Mouse (Mus musculus) liver, embryonic 14.5 days (tissue): Measurements from ENCODE around the gene Thsd4. TPM values are rescaled to one million over a fixed set of nuclear protein-coding genes. Genes with fewer than 3 reads are reported as not detected.

Source experiments
- ATAC-seq: fragments of 200-750 bp; cut with Nextera tagmentation; 2 replicates; pipeline ENCODE4 v1.8.0; 2017; ENCODE audit warnings: moderate number of reproducible peaks, mild to moderate bottlenecking, moderate library complexity; ENCODE audit not compliant: insufficient read depth
- DNase-seq, 3 experiments: peaks; one replicate each; pipeline ENCODE4 v3.0.0-alpha.2; 2012 to 2013; ENCODE audit warnings: low read depth in 3 of 3, low spot score in 3 of 3
- H3K27ac ChIP-seq: fragments of 300-500 bp; sonication (generic); 2 replicates; pipeline ENCODE4 v1.5.1; 2014; ENCODE audit warnings: moderate library complexity, mild to moderate bottlenecking, control low read depth, inconsistent platforms
- H3K27me3 ChIP-seq: fragments of 300-500 bp; sonication (generic); 2 replicates; pipeline ENCODE4 v1.6.1; 2014; ENCODE audit warnings: mild to moderate bottlenecking, low read length, moderate library complexity; ENCODE audit not compliant: control insufficient read depth, insufficient read depth
- H3K36me3 ChIP-seq: fragments of 300-500 bp; sonication (generic); replicated peaks from 2 replicates; pipeline ENCODE4 v1.6.1; 2014; ENCODE audit warnings: low read depth; ENCODE audit not compliant: control insufficient read depth, insufficient read depth
- H3K4me1 ChIP-seq, 2 experiments: fragments of 200-500 bp in 1 of 2; fragments of 300-500 bp in 1 of 2; sonication (generic) in 1 of 2; replicated peaks; 2 replicates each; pipeline ENCODE4 v1.6.1; 2012 to 2014; ENCODE audit warnings: antibody characterized with exemption in 1 of 2, inconsistent platforms in 1 of 2, low read length in 1 of 2; ENCODE audit not compliant: control insufficient read depth in 2 of 2, insufficient read depth in 2 of 2
- H3K4me2 ChIP-seq: fragments of 300-500 bp; sonication (generic); 2 replicates; pipeline ENCODE4 v1.6.1; 2014; ENCODE audit warnings: low read depth, mild to moderate bottlenecking, control low read depth, moderate library complexity
- H3K4me3 ChIP-seq, 2 experiments: fragments of 200-500 bp in 1 of 2; fragments of 300-500 bp in 1 of 2; sonication (generic) in 1 of 2; 2 replicates each; pipeline ENCODE4 v1.5.1; 2012 to 2014; ENCODE audit warnings: low read depth in 2 of 2, low read length in 2 of 2, mild to moderate bottlenecking in 2 of 2, control low read depth in 1 of 2, inconsistent platforms in 1 of 2, moderate library complexity in 1 of 2; ENCODE audit not compliant: insufficient read depth in 1 of 2
- H3K9ac ChIP-seq: fragments of 300-500 bp; sonication (generic); replicated peaks from 2 replicates; pipeline ENCODE4 v1.6.1; 2014; ENCODE audit warnings: mild to moderate bottlenecking, control low read depth, moderate library complexity
- H3K9me3 ChIP-seq: fragments of 300-500 bp; sonication (generic); 2 replicates; pipeline ENCODE4 v1.6.1; 2016; ENCODE audit warnings: low read length, mixed read lengths; ENCODE audit not compliant: control insufficient read depth
- CTCF ChIP-seq: IDR thresholded peaks from 2 replicates; pipeline ENCODE4 v1.5.1; 2016; ENCODE audit warnings: antibody characterized with exemption, low read depth, control low read depth
- EP300 ChIP-seq: IDR thresholded peaks from 2 replicates; pipeline ENCODE4 v1.6.1; 2016; ENCODE audit warnings: antibody characterized with exemption, low read depth
- WGBS: fragments of 180-500 bp; shearing (Covaris S2); extraction: QIAGEN DNeasy Blood & Tissue Kit; methylation state at CpG from one replicate; pipeline ENCODE4 v1.1.7; 2014; ENCODE audit not compliant: insufficient replicate concordance; 5-methylcytosine and 5-hydroxymethylcytosine counted together
- polyA plus RNA-seq, 2 experiments: library from polyadenylated mRNA; depleted of rRNA in 1 of 2; stranded (reverse) in 1 of 2; unstranded in 1 of 2; fragments of >200 nt; fragmentation: Nextera tagmentation in 1 of 2; extraction: Ambion mirVana in 1 of 2; gene quantifications; 2 replicates each; pipeline versions ENCODE4 v1.2.1 to v1.2.3; 2012 to 2014

Gene Thsd4
- polyA plus RNA-seq, 2 experiments = 0.43 to 0.48 TPM

DNA sequence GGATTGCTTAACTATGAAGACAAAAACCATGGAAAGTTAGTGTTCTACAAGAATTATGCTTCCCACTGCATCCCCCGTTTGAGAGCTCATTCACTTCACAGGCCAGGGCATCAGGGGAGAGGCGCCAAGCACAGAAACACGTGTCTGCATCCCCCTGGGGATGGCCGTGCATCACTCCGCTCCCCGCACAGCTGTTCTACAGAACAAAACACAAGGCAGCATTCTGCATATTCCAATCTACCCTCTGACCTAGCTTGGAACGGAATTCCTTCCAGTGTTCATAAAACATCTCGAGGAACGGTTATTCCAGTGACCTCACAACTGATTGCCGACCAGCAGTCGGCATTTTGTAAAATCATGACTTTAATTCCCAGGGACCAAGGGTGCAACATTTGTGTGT is 240.6 kb downstream of the Thsd4 start:
- no peak overlapping the region; the same call in 1 of the 2 replicates for H3K27ac ChIP-seq
- DNase-seq (no peak), ATAC-seq (no peak)
- H3K4me1 ChIP-seq = peaks cover 18 to 36% of the 10 kb centered on the region in 2 experiments
- H3K36me3 ChIP-seq = no peaks in the 10 kb centered on the region
- H3K9me3 ChIP-seq = no peaks in the 10 kb centered on the region
- 81% methylated on average over 11 of the region's 11 CpGs for whole genome bisulfite sequencing
- no peaks in the 10 kb centered on the region for H3K27me3 ChIP-seq
- H3K4me2 ChIP-seq = peak overlapping the region; percentile 64; the same call in 1 of the 2 replicates
- H3K4me3 ChIP-seq = no peak overlapping the region
- TF ChIP-seq EP300 (no peak), CTCF (no peak)
- H3K9ac ChIP-seq = no peak overlapping the region

GRCm38 (mm10) chr9:60280786-60281185 is 241.1 kb downstream of the Thsd4 start:
- H3K36me3 ChIP-seq = no peaks in the 10 kb centered on the region
- H3K4me3 ChIP-seq = no peak overlapping the region
- no peaks in the 10 kb centered on the region for H3K27me3 ChIP-seq
- H3K4me2 ChIP-seq = peak overlapping the region; percentile 64
- no peaks in the 10 kb centered on the region for H3K9me3 ChIP-seq
- peaks cover 18 to 38% of the 10 kb centered on the region in 2 experiments for H3K4me1 ChIP-seq
- TF ChIP-seq EP300 (no peak), CTCF (no peak)
- H3K9ac ChIP-seq = no peak overlapping the region; the same call in 1 of the 2 replicates
- H3K27ac ChIP-seq = peak overlapping the region; percentile 68
- DNase-seq (no peak), ATAC-seq (0 out of 2 replicates have a peak, but pooled peaks have one; percentile 21)
- 47% methylated on average over 5 of the region's 5 CpGs for WGBS

GRCm38 (mm10) chr9:60279556-60279955 is 242.3 kb downstream of the Thsd4 start:
- ATAC-seq (peak; percentile 93), DNase-seq (peak; percentile 86 to 90 (median 86))
- TF ChIP-seq EP300 (peak; percentile 100), CTCF (no peak)
- H3K4me3 ChIP-seq = peak overlapping the region in 1 of 2 experiments; percentile 7; a peak in 2 of 4 replicates
- peak overlapping the region; percentile 64 for H3K4me2 ChIP-seq
- H3K27ac ChIP-seq = peak overlapping the region; percentile 74
- peaks cover 18 to 44% of the 10 kb centered on the region in 2 experiments for H3K4me1 ChIP-seq
- no peak overlapping the region; the same call in 1 of the 2 replicates for H3K9ac ChIP-seq
- no peaks in the 10 kb centered on the region for H3K36me3 ChIP-seq
- H3K9me3 ChIP-seq = no peaks in the 10 kb centered on the region
- 8% methylated on average over 6 of the region's 6 CpGs for WGBS
- H3K27me3 ChIP-seq = no peaks in the 10 kb centered on the region

DNA sequence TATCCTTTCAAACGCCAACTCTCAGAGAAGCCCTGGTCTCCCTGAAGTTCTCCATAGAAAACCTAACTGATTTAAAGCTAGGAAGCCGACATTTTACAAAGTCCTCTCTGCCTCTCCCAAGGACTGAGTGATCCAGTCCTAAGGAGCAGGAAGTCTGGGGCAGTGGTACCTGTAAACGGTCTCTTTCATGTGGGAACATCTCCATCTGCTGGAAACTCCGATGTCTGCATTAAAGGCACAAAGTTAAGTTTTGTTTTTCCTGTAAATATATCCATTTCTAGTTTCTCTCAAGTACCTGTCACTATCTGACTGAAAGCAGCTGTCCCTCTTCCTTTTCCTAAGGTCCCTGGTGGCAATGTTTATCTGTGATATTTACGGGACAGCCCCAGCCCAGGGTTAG is 245.5 kb downstream of the Thsd4 start:
- H3K9me3 ChIP-seq = no peaks in the 10 kb centered on the region
- H3K36me3 ChIP-seq = no peaks in the 10 kb centered on the region
- H3K27me3 ChIP-seq = no peaks in the 10 kb centered on the region
- no peak for DNase-seq
- H3K4me1 ChIP-seq = peaks cover 16 to 59% of the 10 kb centered on the region in 2 experiments
- no peak overlapping the region for H3K9ac ChIP-seq
- H3K4me3 ChIP-seq = no peak overlapping the region
- WGBS = 25% methylated on average over 5 of the region's 5 CpGs
- no peak overlapping the region for H3K4me2 ChIP-seq
- no peak overlapping the region for H3K27ac ChIP-seq
- no peak for TF ChIP-seq EP300
- peak; percentile 44 for TF ChIP-seq CTCF
- no peak for ATAC-seq

DNA sequence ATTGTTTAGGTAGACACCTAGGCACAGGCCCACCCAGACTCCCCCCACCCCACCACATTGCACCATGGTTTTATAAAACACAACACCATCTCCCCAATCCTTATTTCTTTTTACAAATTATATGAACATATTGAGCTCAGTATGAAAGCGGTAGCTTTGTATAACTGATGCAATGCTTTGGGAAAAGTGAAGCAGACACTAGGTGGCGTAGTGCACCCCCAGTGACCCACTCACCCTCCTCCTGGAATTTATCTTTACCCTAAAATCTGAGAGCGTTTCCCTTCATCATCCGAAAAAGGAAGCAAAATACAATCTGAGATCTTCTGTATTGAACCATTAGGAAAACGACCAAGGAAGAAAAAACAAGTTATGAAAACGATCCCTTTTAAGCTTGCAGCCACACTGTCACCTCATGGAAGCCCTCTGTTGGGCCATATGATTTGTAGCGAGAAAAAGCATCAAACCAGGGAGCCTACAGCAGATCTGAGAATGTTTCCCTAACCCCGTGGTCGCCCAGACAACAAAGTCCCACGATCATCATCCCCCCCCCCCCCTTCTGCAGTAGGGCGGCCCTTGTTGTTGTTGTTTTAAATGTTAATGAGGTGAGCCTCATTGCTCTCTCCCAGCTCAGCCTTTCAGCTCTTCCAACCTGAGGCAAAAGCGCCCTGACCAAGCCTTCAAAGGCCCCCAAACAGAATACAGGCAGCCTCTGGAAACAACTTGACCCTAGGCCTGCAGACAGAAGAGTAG is 246.3 kb downstream of the Thsd4 start:
- no peak for DNase-seq
- no peak for ATAC-seq
- TF ChIP-seq CTCF (peak; percentile 68), EP300 (no peak)
- Histone ChIP-seq H3K27ac (no peak overlapping the region), H3K4me2 (no peak overlapping the region), H3K9ac (no peak overlapping the region), H3K4me1 (peaks cover 8 to 51% of the 10 kb centered on the region in 2 experiments), H3K36me3 (no peaks in the 10 kb centered on the region), H3K27me3 (no peaks in the 10 kb centered on the region), H3K9me3 (no peaks in the 10 kb centered on the region), H3K4me3 (no peak overlapping the region)
- 27% methylated on average over 12 of the region's 12 CpGs for WGBS
